8 mouse cellular contexts compared by ENCODE assay signal in the genomic region with DNA sequence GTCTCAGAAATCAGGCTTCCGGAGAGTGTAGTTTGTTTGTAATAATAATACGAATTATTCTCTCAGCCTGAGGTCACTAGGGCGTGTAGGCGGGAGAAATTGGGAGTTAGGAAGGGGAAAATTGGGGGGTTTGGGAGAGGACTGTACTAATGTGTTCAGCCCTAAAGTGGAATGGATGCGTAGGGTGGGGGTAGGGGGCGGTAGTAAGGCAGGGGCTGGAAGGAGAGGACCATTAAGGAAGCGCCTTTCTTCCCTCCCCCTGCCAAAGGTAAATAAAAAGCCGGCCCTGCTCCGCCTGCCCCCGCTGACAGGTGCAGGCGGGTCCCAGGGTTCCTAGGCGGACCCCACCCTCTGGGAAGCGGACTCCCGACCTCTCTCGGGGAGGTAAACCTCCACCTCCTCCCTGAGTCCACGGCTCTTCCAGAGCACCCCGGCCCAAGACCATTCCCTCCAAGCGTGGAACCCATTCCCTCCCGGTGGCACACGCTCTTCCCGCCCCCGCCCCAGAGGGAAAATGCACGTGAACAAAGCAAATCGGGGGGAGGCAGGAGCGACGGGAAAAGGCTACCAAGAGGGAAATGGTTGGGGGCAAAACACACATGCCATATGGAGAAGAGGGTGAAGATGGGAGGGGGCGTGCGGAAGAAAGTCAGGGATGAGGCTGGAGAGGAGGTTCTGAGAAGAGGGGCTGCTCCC. TPM values are rescaled to one million over a fixed set of nuclear protein-coding genes. Genes with fewer than 3 reads are reported as not detected.
DNase-seq lines count a peak whose midpoint lies in the region; ATAC-seq and TF ChIP-seq lines count a peak whose summit lies in the region.

No protein-coding gene starts in this region.

- H3K4me3 ChIP-seq in spleen, adult 2 months (ENCODE audit: extremely low read depth, insufficient read depth, insufficient read length): peak overlapping the region; percentile 61; the same call in 1 of the 2 replicates
- peak overlapping the region; percentile 61 for H3K4me3 ChIP-seq in intestine, embryonic 16.5 days (ENCODE audit: low read length)
- H3K4me3 ChIP-seq in olfactory bulb, adult 2 months (ENCODE audit: insufficient read depth, low read depth, low read length): peak overlapping the region; percentile 85

- H3K27me3 ChIP-seq in spleen, adult 2 months (ENCODE audit: control insufficient read depth, insufficient read depth, low read length): peaks cover 18% of the 10 kb centered on the region
- H3K27me3 ChIP-seq in intestine, embryonic 16.5 days (replicated peaks; ENCODE audit: control insufficient read depth, insufficient read depth, low read length): peaks cover 19% of the 10 kb centered on the region

- H3K4me2 ChIP-seq in intestine, embryonic 16.5 days (ENCODE audit: low read depth, low read length): peak overlapping the region; percentile 96

- H3K9ac ChIP-seq in intestine, embryonic 16.5 days (ENCODE audit: low read depth, low read length): peak overlapping the region; percentile 22; the same call in 1 of the 2 replicates

- H3K27ac ChIP-seq in spleen, adult 2 months (ENCODE audit: insufficient read depth, low read length): no peak overlapping the region
- H3K27ac ChIP-seq in intestine, embryonic 16.5 days (ENCODE audit: low read length): no peak overlapping the region
- peak overlapping the region; percentile 96 for H3K27ac ChIP-seq in olfactory bulb, adult 2 months (ENCODE audit: insufficient read depth, low read depth, low read length)

- WGBS in spleen, adult 2 months: 11% methylated on average over 28 of the region's 28 CpGs
- WGBS in intestine, embryonic 16.5 days: 1% methylated on average over 28 of the region's 28 CpGs
- under 1% methylated on average over 27 of the region's 28 CpGs for WGBS in olfactory bulb, adult 2 months

- ATAC-seq in intestine, embryonic 16.5 days: peak; percentile 67

- no peak for TF ChIP-seq CTCF in spleen, adult 2 months (IDR thresholded peaks at IDR 0.05; ENCODE audit: extremely low read depth, insufficient read depth, insufficient read length, insufficient replicate concordance)
- no peak for TF ChIP-seq CTCF in olfactory bulb, adult 2 months (IDR thresholded peaks at IDR 0.05; ENCODE audit: insufficient read depth, low read depth, low read length)

- H3K9me3 ChIP-seq in intestine, embryonic 16.5 days (ENCODE audit: control insufficient read depth, low read length): no peaks in the 10 kb centered on the region

- DNase-seq in cerebellum, adult 11-12 months: peak; percentile 69
- no peak for DNase-seq in cerebellum, adult 11 months
- no peak for DNase-seq in spleen, adult 2 months (ENCODE audit: low read depth in 1 of 2, low spot score in 2 of 2)
- no peak for DNase-seq in spleen, postnatal 10 days (ENCODE audit: low spot score in 2 of 2)
- DNase-seq in ovary, postnatal 10 days (ENCODE audit: low spot score): no peak
- no peak for DNase-seq in adrenal gland, adult 2 months

- H3K36me3 ChIP-seq in spleen, adult 2 months (ENCODE audit: control insufficient read depth, insufficient read depth, low read length): no peaks in the 10 kb centered on the region
- H3K36me3 ChIP-seq in intestine, embryonic 16.5 days (ENCODE audit: control insufficient read depth, insufficient read depth, low read length): no peaks in the 10 kb centered on the region

- H3K4me1 ChIP-seq in spleen, adult 2 months (ENCODE audit: control insufficient read depth, insufficient read depth, insufficient read length): peaks cover 5% of the 10 kb centered on the region; the same call in 1 of the 2 replicates
- peaks cover 16% of the 10 kb centered on the region for H3K4me1 ChIP-seq in intestine, embryonic 16.5 days (ENCODE audit: control insufficient read depth, insufficient read depth, low read length)
- H3K4me1 ChIP-seq in olfactory bulb, adult 2 months (ENCODE audit: control insufficient read depth, insufficient read depth, low read length): peaks cover 12% of the 10 kb centered on the region

- no peak for TF ChIP-seq POLR2A in spleen, adult 2 months (IDR thresholded peaks at IDR 0.05; ENCODE audit: low read depth, low read length)
- TF ChIP-seq POLR2A in olfactory bulb, adult 2 months (IDR thresholded peaks at IDR 0.05; ENCODE audit: insufficient read depth, low read depth, low read length): 0 out of 2 replicates have a peak, but pooled peaks have one; percentile 43

RNA-seq across cellular contexts. Expression of a gene that starts 0.9 kb away (rescaled TPM):
- polyA plus RNA-seq in spleen, adult 2 months (2012; rRNA removed): 0.06 and 0.15 TPM in 2 replicates
- polyA plus RNA-seq in intestine, embryonic 16.5 days (2015; fragmentation: Nextera tagmentation; extraction: Ambion mirVana): 0.12 and 0.21 TPM in 2 replicates
- not detected in 2 replicates for polyA plus RNA-seq in olfactory bulb, adult 2 months (2012; ENCODE audit: insufficient read depth, insufficient read length, low replicate concordance, missing spikeins)
- under 1 TPM; 0.14 to 0.17 TPM for total RNA-seq in adrenal gland, adult 2 months (2021)
- 0.04 and 0.11 TPM in 2 replicates for polyA plus RNA-seq in adrenal gland, adult 2 months (2012; rRNA removed)

RNA-seq across cellular contexts. Expression of a gene that starts 25.9 kb away (rescaled TPM):
- 184 and 228 TPM in 2 replicates for polyA plus RNA-seq in spleen, adult 2 months (2012; rRNA removed)
- 83.5 and 86.5 TPM in 2 replicates for polyA plus RNA-seq in intestine, embryonic 16.5 days (2015; fragmentation: Nextera tagmentation; extraction: Ambion mirVana)
- polyA plus RNA-seq in olfactory bulb, adult 2 months (2012; ENCODE audit: insufficient read depth, insufficient read length, low replicate concordance, missing spikeins): not detected in 2 replicates
- 100 to 1,000 TPM in 1 of 2 experiments, 10 to 100 TPM in 1; 96.9 to 121 TPM for total RNA-seq in adrenal gland, adult 2 months (2021)
- polyA plus RNA-seq in adrenal gland, adult 2 months (2012; rRNA removed): 192 and 204 TPM in 2 replicates

RNA-seq across cellular contexts. Expression of a gene that starts 37.0 kb away (rescaled TPM):
- polyA plus RNA-seq in spleen, adult 2 months (2012; rRNA removed): 0.18 and 0.26 TPM in 2 replicates
- 0.20 and 0.23 TPM in 2 replicates for polyA plus RNA-seq in intestine, embryonic 16.5 days (2015; fragmentation: Nextera tagmentation; extraction: Ambion mirVana)
- not detected in 2 replicates for polyA plus RNA-seq in olfactory bulb, adult 2 months (2012; ENCODE audit: insufficient read depth, insufficient read length, low replicate concordance, missing spikeins)
- under 1 TPM in 1 of 2 experiments, not detected in 1; 0.23 TPM for total RNA-seq in adrenal gland, adult 2 months (2021)
- 0.06 and 0.08 TPM in 2 replicates for polyA plus RNA-seq in adrenal gland, adult 2 months (2012; rRNA removed)

RNA-seq across cellular contexts. Expression of a gene that starts 49.5 kb away (rescaled TPM):
- polyA plus RNA-seq in spleen, adult 2 months (2012; rRNA removed): 0.18 and 0.19 TPM in 2 replicates
- 10.0 and 11.3 TPM in 2 replicates for polyA plus RNA-seq in intestine, embryonic 16.5 days (2015; fragmentation: Nextera tagmentation; extraction: Ambion mirVana)
- not detected in 2 replicates for polyA plus RNA-seq in olfactory bulb, adult 2 months (2012; ENCODE audit: insufficient read depth, insufficient read length, low replicate concordance, missing spikeins)
- total RNA-seq in adrenal gland, adult 2 months (2021): under 1 TPM; 0.23 to 0.86 TPM
- 0.18 and 0.37 TPM in 2 replicates for polyA plus RNA-seq in adrenal gland, adult 2 months (2012; rRNA removed)

RNA-seq across cellular contexts. Expression of a gene that starts 58.7 kb away (rescaled TPM):
- polyA plus RNA-seq in spleen, adult 2 months (2012; rRNA removed): 32.2 and 33.6 TPM in 2 replicates
- 39.5 and 39.9 TPM in 2 replicates for polyA plus RNA-seq in intestine, embryonic 16.5 days (2015; fragmentation: Nextera tagmentation; extraction: Ambion mirVana)
- not detected in 2 replicates for polyA plus RNA-seq in olfactory bulb, adult 2 months (2012; ENCODE audit: insufficient read depth, insufficient read length, low replicate concordance, missing spikeins)
- total RNA-seq in adrenal gland, adult 2 months (2021): 10 to 100 TPM; 16.5 to 20.2 TPM
- 9.1 and 12.9 TPM in 2 replicates for polyA plus RNA-seq in adrenal gland, adult 2 months (2012; rRNA removed)

Comparison
In these comparisons a context has a peak if more than half of its experiments do, and no peak if none do; other contexts are left out.
1. RNA of a gene that starts 0.9 kb away (polyA plus RNA-seq): not detected in olfactory bulb, adult 2 months; 0.06 to 0.15 TPM in spleen, adult 2 months, 0.12 to 0.21 TPM in intestine, embryonic 16.5 days and 0.04 to 0.11 TPM in adrenal gland, adult 2 months; every median in the first group is over 10 times any median in the second.
2. RNA of a gene that starts 25.9 kb away (polyA plus RNA-seq): 192 to 204 TPM in adrenal gland, adult 2 months, 184 to 228 TPM in spleen, adult 2 months and 83.5 to 86.5 TPM in intestine, embryonic 16.5 days; not detected in olfactory bulb, adult 2 months; every median in the first group is over 10 times any median in the second.
3. Peak in every context shown above with its lines, with median percentiles within 50 percentile points of each other: H3K4me3 ChIP-seq.